Mouse (Mus musculus) E14TG2a.4 (cell line): Measurements from ENCODE around the gene Urb2.

Experiments
- CTCF ChIP-seq: conservative IDR thresholded peaks from 2 replicates; pipeline ENCODE4 v1.5.1; 2014; ENCODE audit warnings: low read length
- NANOG ChIP-seq: IDR thresholded peaks from 2 replicates; pipeline ENCODE4 v1.6.1; 2014; ENCODE audit warnings: borderline replicate concordance, low read length, mixed read lengths
- POU5F1 ChIP-seq: IDR thresholded peaks from 2 replicates; pipeline ENCODE4 v1.6.1; 2014; ENCODE audit warnings: low read length, borderline replicate concordance

DNA sequence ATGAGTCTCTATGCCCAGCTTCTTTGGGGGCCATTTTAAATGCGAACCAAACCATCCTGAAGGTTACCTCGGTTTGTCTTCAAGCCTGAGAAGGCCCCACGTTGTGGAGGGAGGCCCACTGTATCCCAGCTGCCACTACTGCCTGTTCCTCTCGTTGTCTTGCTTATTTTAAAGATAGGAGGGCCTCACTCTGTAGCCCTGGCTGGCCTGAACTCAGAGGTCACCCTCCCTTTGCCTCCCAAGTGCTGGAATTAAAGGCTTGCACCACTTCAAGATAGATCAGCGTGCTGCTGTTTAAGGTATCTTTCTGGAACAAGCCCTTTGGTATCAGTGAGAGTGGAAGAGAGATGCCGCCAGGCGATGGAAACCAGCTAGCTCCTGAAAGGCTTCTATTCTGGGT lies 32.2 kb upstream of the Urb2 start:
- TF ChIP-seq CTCF (no peak), POU5F1 (no peak), NANOG (no peak)
